Mouse (Mus musculus) ovary, adult 18-20 months (tissue): ENCODE measurements around the gene Nckap1l.

ENCODE experiments used
- DNase-seq: peaks from one replicate; pipeline ENCODE4 v3.0.0; 2022; ENCODE audit warnings: low spot score, mixed read lengths

The Nckap1l gene

DNA sequence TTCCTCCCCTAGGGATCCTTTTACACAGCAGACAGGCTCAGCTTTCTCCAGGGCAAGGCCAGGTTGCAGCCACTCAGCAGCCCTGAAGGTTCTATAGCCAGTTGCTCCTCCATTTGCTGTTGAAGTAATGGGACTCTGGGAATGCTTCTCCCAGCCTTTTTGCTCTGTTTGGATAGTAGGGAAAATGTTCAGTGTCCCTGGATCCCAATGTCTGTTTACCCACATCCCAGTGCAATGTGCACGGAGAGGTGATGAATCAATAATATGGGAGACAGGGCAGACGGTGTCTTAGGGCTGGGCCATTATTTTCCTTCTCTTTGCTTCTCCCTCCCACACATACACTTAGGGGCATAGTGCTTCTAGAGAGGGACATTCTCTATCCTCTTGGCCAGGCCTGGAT is 85.7 kb downstream of the Nckap1l start:
- DNase-seq: no peak

DNA sequence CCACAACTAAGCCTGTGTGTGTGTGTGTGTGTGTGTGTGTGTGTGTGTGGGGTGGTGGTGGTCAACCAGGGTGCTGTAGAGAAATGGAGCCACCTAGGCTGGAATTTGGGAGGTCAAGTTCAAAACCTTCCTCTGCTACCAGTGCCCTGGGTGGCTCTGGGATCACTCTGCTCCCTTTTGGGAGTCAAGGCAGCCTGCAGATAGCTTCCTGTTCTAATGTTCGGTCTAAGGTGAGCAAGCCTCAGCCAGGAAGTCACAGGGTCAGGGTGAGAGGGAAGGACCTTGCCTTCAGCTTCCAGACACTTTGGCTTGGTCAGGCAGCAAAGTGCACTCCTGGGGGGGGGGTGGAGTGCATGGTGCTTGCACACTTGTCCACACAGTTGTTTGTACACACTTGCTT is 87.1 kb downstream of the Nckap1l start:
- DNase-seq: no peak

DNA sequence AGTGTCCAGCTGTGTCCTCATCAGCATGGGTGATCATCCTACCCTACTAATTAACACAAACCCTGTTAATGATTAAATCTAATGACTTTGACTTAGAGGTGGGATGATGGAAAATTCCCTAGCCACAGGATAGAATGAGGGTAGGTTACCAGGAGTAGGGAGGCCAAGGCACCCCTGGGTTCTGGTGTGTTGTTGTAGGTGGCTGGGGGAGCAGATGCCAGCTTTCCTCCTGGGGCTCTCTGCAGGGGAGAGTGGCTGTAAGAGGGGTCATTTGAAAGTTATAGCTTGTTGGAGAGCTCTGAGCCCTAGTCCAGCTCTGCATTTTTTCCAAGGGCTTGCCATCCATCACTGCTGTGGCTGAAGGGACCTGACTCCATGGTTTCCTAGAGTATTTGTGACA is 88.9 kb downstream of the Nckap1l start:
- DNase-seq: no peak

DNA sequence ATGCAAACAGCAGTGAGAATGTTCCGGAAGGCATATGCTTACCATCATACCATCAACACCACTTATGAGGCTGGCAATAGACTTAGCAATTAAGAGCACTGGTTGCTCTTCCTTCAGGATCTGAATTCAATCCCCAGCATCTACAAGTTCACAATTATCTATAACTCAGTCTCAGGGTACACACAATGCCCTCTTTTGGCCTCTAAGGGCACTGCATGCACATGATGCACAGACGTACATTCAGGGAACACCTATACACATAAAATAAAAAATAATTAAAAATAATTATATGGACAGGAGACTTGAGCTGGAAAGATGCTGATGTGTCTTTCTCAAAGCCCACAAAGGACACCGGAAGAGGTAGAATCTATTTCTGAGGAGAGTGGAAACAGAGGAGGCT is 94.4 kb downstream of the Nckap1l start:
- DNase-seq: no peak
